Mouse (Mus musculus) hindbrain, embryonic 11.5 days (tissue): ENCODE measurements around the gene Tekt1. TPM values are rescaled to one million over a fixed set of nuclear protein-coding genes. Genes with fewer than 3 reads are reported as not detected.

ENCODE experiments used
- ATAC-seq: fragments of 200-750 bp; cut with Nextera tagmentation; 2 replicates; pipeline ENCODE4 v1.8.0; 2017; ENCODE audit warnings: mild to moderate bottlenecking, moderate TSS enrichment, moderate library complexity; ENCODE audit not compliant: low FRiP score
- DNase-seq: peaks from one replicate; pipeline ENCODE4 v3.0.0-alpha.2; 2015; ENCODE audit warnings: low spot score
- H3K27ac ChIP-seq: fragments of 300-500 bp; sonication (generic); 2 replicates; pipeline ENCODE4 v1.5.1; 2014; ENCODE audit warnings: mild to moderate bottlenecking, low read depth, low read length
- H3K27me3 ChIP-seq: fragments of 300-500 bp; sonication (generic); 2 replicates; pipeline ENCODE4 v1.6.1; 2014; ENCODE audit warnings: mild to moderate bottlenecking, low read length, moderate library complexity, mixed read lengths; ENCODE audit not compliant: control insufficient read depth, insufficient read depth
- H3K36me3 ChIP-seq: fragments of 300-500 bp; sonication (generic); 2 replicates; pipeline ENCODE4 v1.6.1; 2014; ENCODE audit warnings: mild to moderate bottlenecking, low read length, moderate library complexity, mixed read lengths; ENCODE audit not compliant: control insufficient read depth, insufficient read depth
- H3K4me1 ChIP-seq: fragments of 300-500 bp; sonication (generic); replicated peaks from 2 replicates; pipeline ENCODE4 v1.6.1; 2014; ENCODE audit warnings: low read length, mixed read lengths; ENCODE audit not compliant: control insufficient read depth, insufficient read depth
- H3K4me2 ChIP-seq: fragments of 300-500 bp; sonication (generic); replicated peaks from 2 replicates; pipeline ENCODE4 v1.6.1; 2014; ENCODE audit warnings: mild to moderate bottlenecking, low read depth, low read length
- H3K4me3 ChIP-seq: fragments of 300-500 bp; sonication (generic); 2 replicates; pipeline ENCODE4 v1.5.1; 2014; ENCODE audit warnings: low read depth, low read length
- H3K9ac ChIP-seq: fragments of 300-500 bp; sonication (generic); 2 replicates; pipeline ENCODE4 v1.6.1; 2014; ENCODE audit warnings: low read depth, low read length
- H3K9me3 ChIP-seq: fragments of 300-500 bp; sonication (generic); 2 replicates; pipeline ENCODE4 v1.6.1; 2016; ENCODE audit warnings: low read length; ENCODE audit not compliant: control insufficient read depth
- WGBS: fragments of 180-500 bp; shearing (Covaris S2); extraction: QIAGEN DNeasy Blood & Tissue Kit; methylation state at CpG from one replicate; pipeline ENCODE4 v1.1.7; 2014; 5-methylcytosine and 5-hydroxymethylcytosine counted together
- polyA plus RNA-seq: library from polyadenylated mRNA; unstranded; fragments of >200 nt; fragmentation: Nextera tagmentation; extraction: Ambion mirVana; gene quantifications from 2 replicates; pipeline ENCODE4 v1.2.1, GENCODE M21; 2014

The Tekt1 gene
- polyA plus RNA-seq, 1 experiment from 2014 or later: 8.7 TPM

DNA sequence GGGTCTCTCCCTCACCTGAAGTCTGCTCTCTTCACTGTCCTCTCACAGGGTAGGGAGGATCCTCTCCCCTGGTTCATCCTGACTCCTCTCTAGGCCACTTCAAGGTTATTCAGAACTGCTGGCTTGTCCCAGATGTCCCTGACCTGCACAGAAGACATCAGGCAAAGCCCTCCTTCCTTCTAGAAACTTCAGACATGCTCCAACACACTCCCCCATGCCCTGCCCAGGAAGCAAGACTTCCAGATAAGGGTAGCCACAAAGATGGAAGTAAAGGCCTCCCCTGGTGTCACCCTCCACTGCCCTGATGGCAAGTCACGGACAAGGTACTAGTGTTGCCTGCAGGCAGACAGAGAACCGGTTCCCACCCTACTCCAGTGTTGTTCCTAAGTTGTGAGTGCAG is 32.5 kb upstream of the Tekt1 start:
- DNase-seq: no peak
- WGBS: 92% methylated on average over 2 of the region's 2 CpGs

DNA sequence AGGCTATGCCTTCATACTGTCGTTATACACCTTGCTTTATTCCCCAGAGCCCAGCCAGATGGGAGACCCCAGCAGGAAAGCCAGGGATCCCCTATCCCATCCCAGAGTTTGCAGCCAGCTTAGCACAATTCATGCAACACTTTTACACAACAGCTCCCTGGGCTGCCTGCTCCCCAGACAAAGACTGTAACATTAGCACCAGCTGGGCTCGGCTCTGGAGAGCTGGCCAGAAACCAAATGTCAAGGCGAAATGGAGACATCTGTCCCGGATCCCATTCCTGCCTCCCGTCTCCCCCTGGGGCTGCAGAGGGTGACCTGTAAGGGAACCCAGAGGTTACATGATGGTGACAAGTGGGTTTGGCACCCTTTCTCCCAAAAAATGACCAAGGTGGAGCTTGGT is 31.4 kb upstream of the Tekt1 start:
- Histone ChIP-seq H3K9ac (no peak overlapping the region), H3K4me1 (no peaks in the 10 kb centered on the region), H3K36me3 (no peaks in the 10 kb centered on the region), H3K27me3 (no peaks in the 10 kb centered on the region), H3K9me3 (no peaks in the 10 kb centered on the region), H3K27ac (no peak overlapping the region), H3K4me2 (no peak overlapping the region), H3K4me3 (no peak overlapping the region)
- no peak for ATAC-seq
- WGBS: 57% methylated on average over 5 of the region's 5 CpGs
- DNase-seq: no peak

More for the DNA sequence above, 32.5 kb upstream of the Tekt1 start:
- Histone ChIP-seq H3K9ac (no peak overlapping the region), H3K4me1 (no peaks in the 10 kb centered on the region), H3K9me3 (no peaks in the 10 kb centered on the region), H3K27ac (no peak overlapping the region), H3K4me3 (no peak overlapping the region), H3K4me2 (no peak overlapping the region), H3K27me3 (no peaks in the 10 kb centered on the region), H3K36me3 (no peaks in the 10 kb centered on the region)
- no peak for ATAC-seq

- Histone ChIP-seq H3K36me3 (no peaks in the 10 kb centered on the region), H3K9me3 (no peaks in the 10 kb centered on the region), H3K9ac (no peak overlapping the region), H3K4me3 (no peak overlapping the region), H3K4me2 (no peak overlapping the region), H3K27ac (no peak overlapping the region), H3K4me1 (no peaks in the 10 kb centered on the region), H3K27me3 (no peaks in the 10 kb centered on the region)
- WGBS: 96% methylated on average over 3 of the region's 3 CpGs
- no peak for DNase-seq
- no peak for ATAC-seq
Measured at GRCm38 (mm10) chr11:72393243-72393642, 31.0 kb upstream of the Tekt1 start.

- DNase-seq: no peak
- 90% methylated on average over 13 of the region's 13 CpGs for WGBS
Measured at GRCm38 (mm10) chr11:72391181-72391580, 28.9 kb upstream of the Tekt1 start.

GRCm38 (mm10) chr11:72389407-72390142 is 27.3 kb upstream of the Tekt1 start:
- Histone ChIP-seq H3K36me3 (no peaks in the 10 kb centered on the region), H3K27ac (no peak overlapping the region), H3K4me2 (no peak overlapping the region), H3K27me3 (no peaks in the 10 kb centered on the region), H3K9ac (no peak overlapping the region), H3K4me1 (no peaks in the 10 kb centered on the region), H3K4me3 (no peak overlapping the region), H3K9me3 (no peaks in the 10 kb centered on the region)
- no peak for ATAC-seq
- 85% methylated on average over 7 of the region's 7 CpGs for WGBS
- DNase-seq: no peak

More at GRCm38 (mm10) chr11:72391181-72391580, 28.9 kb upstream of the Tekt1 start:
- H3K36me3 ChIP-seq: no peaks in the 10 kb centered on the region
- no peak overlapping the region for H3K4me3 ChIP-seq
- no peak overlapping the region for H3K27ac ChIP-seq
- no peak for ATAC-seq
- no peak overlapping the region for H3K9ac ChIP-seq
- H3K27me3 ChIP-seq: no peaks in the 10 kb centered on the region
- no peak overlapping the region for H3K4me2 ChIP-seq
- H3K9me3 ChIP-seq: no peaks in the 10 kb centered on the region
- no peaks in the 10 kb centered on the region for H3K4me1 ChIP-seq

DNA sequence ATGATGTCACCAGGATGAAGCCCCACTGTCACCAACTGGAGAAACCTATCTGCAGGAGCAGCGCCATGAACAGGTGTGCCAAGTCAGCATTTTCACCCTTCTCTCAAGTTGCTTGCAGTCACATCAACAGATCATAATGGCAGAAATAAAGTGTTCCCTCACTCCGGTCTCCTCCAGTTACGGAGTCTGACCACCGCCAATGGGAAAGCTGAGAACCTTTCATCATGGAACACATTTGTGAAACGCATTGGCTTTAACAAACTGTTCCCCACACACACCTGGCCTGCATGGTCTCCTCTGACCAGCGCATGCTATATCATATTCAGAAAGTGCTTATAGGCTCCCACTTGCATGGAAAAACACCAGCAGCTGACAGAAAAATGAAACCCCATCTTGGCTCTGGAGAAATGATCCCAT is 25.9 kb upstream of the Tekt1 start:
- Histone ChIP-seq H3K36me3 (no peaks in the 10 kb centered on the region), H3K27ac (no peak overlapping the region), H3K4me1 (no peaks in the 10 kb centered on the region), H3K4me3 (no peak overlapping the region), H3K9ac (no peak overlapping the region), H3K27me3 (no peaks in the 10 kb centered on the region), H3K9me3 (no peaks in the 10 kb centered on the region), H3K4me2 (no peak overlapping the region)
- no peak for ATAC-seq
- no peak for DNase-seq
- 96% methylated on average over 6 of the region's 6 CpGs for WGBS

GRCm38 (mm10) chr11:72379351-72379750 is 17.1 kb upstream of the Tekt1 start:
- H3K9ac ChIP-seq: no peak overlapping the region
- H3K4me2 ChIP-seq: no peak overlapping the region
- DNase-seq: no peak
- H3K36me3 ChIP-seq: no peaks in the 10 kb centered on the region
- H3K4me1 ChIP-seq: peaks cover 3% of the 10 kb centered on the region; the same call in 1 of the 2 replicates
- no peak overlapping the region for H3K27ac ChIP-seq
- H3K4me3 ChIP-seq: no peak overlapping the region
- H3K9me3 ChIP-seq: no peaks in the 10 kb centered on the region
- H3K27me3 ChIP-seq: no peaks in the 10 kb centered on the region
- no peak for ATAC-seq
- WGBS: 75% methylated on average over 4 of the region's 4 CpGs

DNA sequence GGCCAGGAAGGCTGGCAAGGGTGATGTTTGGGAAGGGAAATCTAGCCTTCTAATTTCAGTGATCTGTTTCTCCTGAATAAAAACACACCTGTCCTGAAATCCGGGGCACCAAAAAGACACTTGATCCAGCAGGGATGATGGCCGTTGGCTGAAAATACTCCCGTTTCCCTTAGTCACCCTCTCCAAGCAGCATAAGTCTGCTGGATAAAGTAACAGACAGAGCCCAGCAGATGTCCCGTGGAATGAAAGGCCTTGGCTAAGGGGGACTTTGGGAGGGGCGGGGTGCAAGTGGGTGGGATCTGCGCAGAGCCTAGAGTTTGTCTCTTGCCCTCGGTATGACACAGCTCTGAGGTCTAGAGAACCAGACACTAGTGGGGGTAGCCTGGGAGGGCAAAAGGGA is 16.0 kb upstream of the Tekt1 start:
- Histone ChIP-seq H3K4me3 (no peak overlapping the region), H3K27ac (no peak overlapping the region), H3K27me3 (no peaks in the 10 kb centered on the region), H3K4me2 (no peak overlapping the region), H3K36me3 (no peaks in the 10 kb centered on the region), H3K4me1 (peaks cover 3% of the 10 kb centered on the region; the same call in 1 of the 2 replicates), H3K9ac (no peak overlapping the region), H3K9me3 (no peaks in the 10 kb centered on the region)
- ATAC-seq: no peak
- 75% methylated on average over 7 of the region's 7 CpGs for WGBS
- DNase-seq: no peak

DNA sequence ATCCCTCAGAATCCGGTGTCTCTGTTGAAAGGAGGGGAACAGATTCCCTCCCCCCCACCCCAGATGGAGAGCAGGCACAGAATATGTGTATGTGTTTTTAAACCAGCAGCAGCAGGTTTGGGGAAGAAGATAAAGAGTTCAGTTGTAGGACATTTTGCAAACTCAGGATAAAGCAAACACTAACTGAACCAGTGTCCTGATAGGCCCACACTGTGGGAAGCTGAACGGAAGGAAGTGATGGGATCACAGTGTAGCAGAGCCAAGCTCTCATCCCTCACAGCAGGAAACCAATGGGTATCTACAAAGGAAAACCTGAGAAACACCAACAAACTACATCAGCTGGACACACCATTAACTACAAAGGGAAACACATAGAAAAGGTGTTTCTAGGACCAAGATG is 14.3 kb upstream of the Tekt1 start:
- Histone ChIP-seq H3K4me3 (no peak overlapping the region), H3K27me3 (no peaks in the 10 kb centered on the region), H3K27ac (no peak overlapping the region), H3K9me3 (no peaks in the 10 kb centered on the region), H3K4me2 (no peak overlapping the region), H3K36me3 (no peaks in the 10 kb centered on the region), H3K4me1 (peaks cover 3% of the 10 kb centered on the region; the same call in 1 of the 2 replicates), H3K9ac (no peak overlapping the region)
- DNase-seq (no peak), ATAC-seq (no peak)
- 77% methylated on average over 2 of the region's 2 CpGs for WGBS
